Mouse (Mus musculus) neural tube, embryonic 10.5 days (tissue): ENCODE measurements at regions not wholly inside any gene's neighbourhood (a gene's known extent, or its start where the extent isn't known, plus 50 kb on each side); places are given as distances from the start of the nearest gene placed in this dataset.

Experiments
- DNase-seq: peaks from one replicate; pipeline ENCODE4 v3.0.0-alpha.2; 2017; ENCODE audit warnings: low spot score; ENCODE audit errors: extremely low spot score

DNA sequence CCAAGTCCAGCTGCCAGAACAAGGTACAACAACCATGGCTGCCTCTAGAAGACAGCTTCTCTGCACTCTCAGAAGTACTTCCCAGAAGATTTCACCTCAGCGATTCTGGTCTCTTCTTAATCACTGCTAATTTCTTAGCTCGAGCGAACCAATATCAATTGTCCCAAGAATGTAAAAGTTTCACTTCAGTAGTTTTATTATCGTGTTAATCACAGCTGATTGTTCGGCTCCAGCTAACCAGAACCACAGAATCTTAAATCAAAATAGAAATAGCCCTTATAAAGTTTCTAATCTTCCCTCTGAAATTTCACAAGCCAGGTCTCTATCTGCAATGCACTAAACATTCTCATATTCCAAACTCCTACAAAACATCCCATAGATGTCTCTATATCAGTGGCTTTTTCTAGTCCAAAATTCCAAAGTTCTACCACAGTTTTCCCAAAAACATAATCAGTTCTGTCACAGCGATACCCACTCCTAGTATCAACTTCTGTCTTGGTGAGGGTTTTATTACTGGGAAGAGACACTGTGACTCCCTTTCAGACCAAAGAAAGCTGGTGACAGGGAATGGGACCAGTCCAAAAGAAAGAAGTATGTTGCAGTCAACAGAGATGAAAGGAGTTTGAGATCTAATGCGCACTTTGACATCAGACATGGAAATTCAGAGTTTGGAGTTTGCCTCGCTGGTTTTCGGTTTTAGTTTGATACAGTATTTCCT, 130.2 kb downstream of the Gm10283 start:
- no peak for DNase-seq

- peak; percentile 23 for DNase-seq
Observed at GRCm38 (mm10) chr8:60348291-60348690, 154.7 kb downstream of the Gm10283 start.

GRCm38 (mm10) chr8:60345830-60346420, 157.1 kb downstream of the Gm10283 start:
- peak; percentile 17 for DNase-seq

- DNase-seq, result no peak
Observed at GRCm38 (mm10) chr8:60315478-60315877, 187.5 kb downstream of the Gm10283 start.

- no peak for DNase-seq
Observed at GRCm38 (mm10) chr8:60313977-60314854, 188.8 kb downstream of the Gm10283 start.

- no peak for DNase-seq
Observed at GRCm38 (mm10) chr8:60310136-60310535, 192.9 kb downstream of the Gm10283 start.

- no peak for DNase-seq
Observed at GRCm38 (mm10) chr8:60301282-60301681, 201.7 kb downstream of the Gm10283 start.

- no peak for DNase-seq
Observed at GRCm38 (mm10) chr8:60277211-60277801, 225.7 kb downstream of the Gm10283 start.

- no peak for DNase-seq
Observed at GRCm38 (mm10) chr8:60250341-60250740, 252.7 kb downstream of the Gm10283 start.

- no peak for DNase-seq
Observed at GRCm38 (mm10) chr8:60249704-60250103, 253.3 kb downstream of the Gm10283 start.

- no peak for DNase-seq
Observed at GRCm38 (mm10) chr8:60247601-60248000, 255.4 kb downstream of the Gm10283 start.

GRCm38 (mm10) chr8:60241366-60241765, 261.6 kb downstream of the Gm10283 start:
- no peak for DNase-seq

GRCm38 (mm10) chr8:60220946-60221345, 282.1 kb downstream of the Gm10283 start:
- no peak for DNase-seq

GRCm38 (mm10) chr8:60195641-60196040, 307.4 kb downstream of the Gm10283 start:
- no peak for DNase-seq

DNA sequence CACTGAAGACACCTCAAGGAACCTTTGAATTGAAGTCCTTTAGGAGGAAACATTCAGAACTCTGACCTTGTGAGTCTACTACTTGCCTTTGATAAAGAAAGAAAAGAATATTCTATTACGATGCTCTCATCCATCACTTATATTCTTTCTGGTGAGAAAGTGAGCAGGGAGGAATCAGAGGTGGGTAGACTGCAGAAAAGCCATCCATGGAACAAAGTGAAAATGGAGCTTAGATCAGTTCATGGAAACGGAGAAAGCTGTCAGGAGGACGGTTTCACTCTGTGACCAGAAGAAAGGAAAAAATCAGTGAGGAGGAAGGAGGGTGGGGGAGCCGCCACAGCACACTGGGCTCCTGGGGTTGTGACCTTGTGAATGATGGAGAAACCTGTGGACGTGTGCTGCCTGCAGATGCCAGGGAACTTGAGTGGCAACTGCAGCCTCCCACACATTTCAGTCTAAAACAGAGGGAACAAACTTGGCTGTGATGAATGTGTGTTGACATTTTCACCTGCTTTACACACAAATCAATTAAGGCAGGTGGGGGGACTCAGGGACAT, 335.2 kb downstream of the Gm10283 start:
- DNase-seq, result no peak
